Mouse (Mus musculus): ENCODE results near the gene Cep95. TPM values are rescaled to one million over a fixed set of nuclear protein-coding genes. Genes with fewer than 3 reads are reported as not detected.

Gene Cep95
- polyA plus RNA-seq, 1 experiment from 2014 or later: 11.5 TPM

- WGBS: 65% methylated on average over 6 of the region's 6 CpGs
- Histone ChIP-seq H3K4me3 (no peak overlapping the region), H3K27me3 (replicated peaks) (no peaks in the 10 kb centered on the region), H3K27ac (replicated peaks) (no peak overlapping the region), H3K4me2 (no peak overlapping the region), H3K9ac (no peak overlapping the region), H3K4me1 (0 out of 2 replicates have a peak, but pooled peaks cover 5% of the 10 kb centered on the region), H3K9me3 (no peaks in the 10 kb centered on the region), H3K36me3 (no peaks in the 10 kb centered on the region)
- ATAC-seq (ENCODE audit: extremely low read depth, insufficient number of reproducible peaks, low FRiP score, low TSS enrichment): no peak
These were observed 35.7 kb upstream of the Cep95 start for GRCm38 (mm10) chr11:106753314-106753713.

GRCm38 (mm10) chr11:106755583-106755982, 33.5 kb upstream of the Cep95 start:
- H3K9ac ChIP-seq: no peak overlapping the region
- no peak for ATAC-seq (ENCODE audit: extremely low read depth, insufficient number of reproducible peaks, low FRiP score, low TSS enrichment)
- no peaks in the 10 kb centered on the region for H3K27me3 ChIP-seq (replicated peaks)
- H3K36me3 ChIP-seq: no peaks in the 10 kb centered on the region
- H3K4me2 ChIP-seq: no peak overlapping the region
- H3K4me1 ChIP-seq: 0 out of 2 replicates have a peak, but pooled peaks cover 5% of the 10 kb centered on the region
- WGBS: 35% methylated on average over 5 of the region's 5 CpGs
- H3K9me3 ChIP-seq: no peaks in the 10 kb centered on the region
- H3K4me3 ChIP-seq: no peak overlapping the region
- no peak overlapping the region for H3K27ac ChIP-seq (replicated peaks)

- H3K4me3 ChIP-seq: no peak overlapping the region
- ATAC-seq (ENCODE audit: extremely low read depth, insufficient number of reproducible peaks, low FRiP score, low TSS enrichment): no peak
- no peaks in the 10 kb centered on the region for H3K27me3 ChIP-seq (replicated peaks)
- H3K4me2 ChIP-seq: no peak overlapping the region
- no peaks in the 10 kb centered on the region for H3K9me3 ChIP-seq
- H3K9ac ChIP-seq: no peak overlapping the region
- H3K4me1 ChIP-seq: peaks cover 36% of the 10 kb centered on the region
- WGBS: 82% methylated on average over 3 of the region's 3 CpGs
- no peak overlapping the region for H3K27ac ChIP-seq (replicated peaks)
- H3K36me3 ChIP-seq: no peaks in the 10 kb centered on the region
These were observed 30.0 kb upstream of the Cep95 start for GRCm38 (mm10) chr11:106759028-106759427.

- Histone ChIP-seq H3K4me1 (peaks cover 40% of the 10 kb centered on the region), H3K27me3 (replicated peaks) (no peaks in the 10 kb centered on the region), H3K4me3 (no peak overlapping the region), H3K27ac (replicated peaks) (no peak overlapping the region), H3K9me3 (no peaks in the 10 kb centered on the region), H3K36me3 (peaks cover 7% of the 10 kb centered on the region), H3K9ac (no peak overlapping the region), H3K4me2 (no peak overlapping the region)
- no peak for ATAC-seq (ENCODE audit: extremely low read depth, insufficient number of reproducible peaks, low FRiP score, low TSS enrichment)
- 91% methylated on average over 5 of the region's 5 CpGs for WGBS
These were observed 28.5 kb upstream of the Cep95 start for GRCm38 (mm10) chr11:106760511-106760910.

- Histone ChIP-seq H3K36me3 (peaks cover 24% of the 10 kb centered on the region), H3K27ac (replicated peaks) (peak overlapping the region; percentile 91), H3K4me1 (peaks cover 40% of the 10 kb centered on the region), H3K9ac (peak overlapping the region; percentile 60), H3K4me2 (no peak overlapping the region), H3K4me3 (no peak overlapping the region), H3K27me3 (replicated peaks) (no peaks in the 10 kb centered on the region), H3K9me3 (no peaks in the 10 kb centered on the region)
- WGBS: 3% methylated on average over 5 of the region's 5 CpGs
- ATAC-seq (ENCODE audit: extremely low read depth, insufficient number of reproducible peaks, low FRiP score, low TSS enrichment): peak; percentile 25; the same call in 1 of the 2 replicates
These were observed 26.8 kb upstream of the Cep95 start for GRCm38 (mm10) chr11:106762139-106762799.

GRCm38 (mm10) chr11:106762800-106763185, 26.3 kb upstream of the Cep95 start:
- H3K4me2 ChIP-seq: no peak overlapping the region
- H3K4me1 ChIP-seq: peaks cover 36% of the 10 kb centered on the region
- H3K36me3 ChIP-seq: peaks cover 29% of the 10 kb centered on the region
- H3K9ac ChIP-seq: peak overlapping the region; percentile 52
- WGBS: 52% methylated on average over 9 of the region's 9 CpGs
- peak; percentile 9; the same call in 1 of the 2 replicates for ATAC-seq (ENCODE audit: extremely low read depth, insufficient number of reproducible peaks, low FRiP score, low TSS enrichment)
- no peak overlapping the region for H3K4me3 ChIP-seq
- peak overlapping the region; percentile 91 for H3K27ac ChIP-seq (replicated peaks)
- no peaks in the 10 kb centered on the region for H3K27me3 ChIP-seq (replicated peaks)
- peaks cover 4% of the 10 kb centered on the region; the same call in 1 of the 2 replicates for H3K9me3 ChIP-seq

- H3K4me3 ChIP-seq: no peak overlapping the region
- no peak overlapping the region for H3K27ac ChIP-seq (replicated peaks)
- WGBS: 85% methylated on average over 4 of the region's 4 CpGs
- peaks cover 24% of the 10 kb centered on the region for H3K4me1 ChIP-seq
- peaks cover 67% of the 10 kb centered on the region for H3K36me3 ChIP-seq
- no peaks in the 10 kb centered on the region for H3K27me3 ChIP-seq (replicated peaks)
- no peak overlapping the region for H3K9ac ChIP-seq
- ATAC-seq (ENCODE audit: extremely low read depth, insufficient number of reproducible peaks, low FRiP score, low TSS enrichment): no peak
- H3K4me2 ChIP-seq: no peak overlapping the region
- H3K9me3 ChIP-seq: peaks cover 10% of the 10 kb centered on the region; the same call in 1 of the 2 replicates
These were observed 22.4 kb upstream of the Cep95 start for GRCm38 (mm10) chr11:106766611-106767162.

- Histone ChIP-seq H3K36me3 (peaks cover 75% of the 10 kb centered on the region), H3K9me3 (peaks cover 10% of the 10 kb centered on the region; the same call in 1 of the 2 replicates), H3K27me3 (replicated peaks) (no peaks in the 10 kb centered on the region), H3K4me1 (peaks cover 16% of the 10 kb centered on the region), H3K4me2 (no peak overlapping the region), H3K9ac (no peak overlapping the region), H3K27ac (replicated peaks) (no peak overlapping the region), H3K4me3 (no peak overlapping the region)
- WGBS: 91% methylated on average over 4 of the region's 4 CpGs
- ATAC-seq (ENCODE audit: extremely low read depth, insufficient number of reproducible peaks, low FRiP score, low TSS enrichment): no peak
These were observed 21.5 kb upstream of the Cep95 start for GRCm38 (mm10) chr11:106767516-106767915.

GRCm38 (mm10) chr11:106770195-106770974, 18.7 kb upstream of the Cep95 start:
- no peak for ATAC-seq (ENCODE audit: extremely low read depth, insufficient number of reproducible peaks, low FRiP score, low TSS enrichment)

GRCm38 (mm10) chr11:106773061-106773460, 16.0 kb upstream of the Cep95 start:
- peaks cover 4% of the 10 kb centered on the region; the same call in 1 of the 2 replicates for H3K9me3 ChIP-seq
- peaks cover 8% of the 10 kb centered on the region for H3K4me1 ChIP-seq
- H3K27me3 ChIP-seq (replicated peaks): no peaks in the 10 kb centered on the region
- no peak overlapping the region for H3K27ac ChIP-seq (replicated peaks)
- no peak overlapping the region for H3K9ac ChIP-seq
- no peak overlapping the region for H3K4me3 ChIP-seq
- ATAC-seq (ENCODE audit: extremely low read depth, insufficient number of reproducible peaks, low FRiP score, low TSS enrichment): no peak
- WGBS: 91% methylated on average over 9 of the region's 9 CpGs
- no peak overlapping the region for H3K4me2 ChIP-seq
- peaks cover 87% of the 10 kb centered on the region for H3K36me3 ChIP-seq

More at GRCm38 (mm10) chr11:106770195-106770974, 18.7 kb upstream of the Cep95 start:
- no peak overlapping the region for H3K4me3 ChIP-seq
- no peak overlapping the region for H3K4me2 ChIP-seq
- no peak overlapping the region for H3K27ac ChIP-seq (replicated peaks)
- no peak overlapping the region for H3K9ac ChIP-seq
- peaks cover 10% of the 10 kb centered on the region; the same call in 1 of the 2 replicates for H3K9me3 ChIP-seq
- H3K4me1 ChIP-seq: no peaks in the 10 kb centered on the region
- peaks cover 97% of the 10 kb centered on the region for H3K36me3 ChIP-seq
- 91% methylated on average over 9 of the region's 9 CpGs for WGBS
- no peaks in the 10 kb centered on the region for H3K27me3 ChIP-seq (replicated peaks)

- Histone ChIP-seq H3K4me2 (no peak overlapping the region), H3K36me3 (peaks cover 71% of the 10 kb centered on the region), H3K27ac (replicated peaks) (no peak overlapping the region), H3K9ac (no peak overlapping the region), H3K9me3 (no peaks in the 10 kb centered on the region), H3K4me3 (no peak overlapping the region), H3K27me3 (replicated peaks) (no peaks in the 10 kb centered on the region), H3K4me1 (peaks cover 21% of the 10 kb centered on the region)
- WGBS: 91% methylated on average over 4 of the region's 4 CpGs
- no peak for ATAC-seq (ENCODE audit: extremely low read depth, insufficient number of reproducible peaks, low FRiP score, low TSS enrichment)
These were observed 12.1 kb upstream of the Cep95 start for GRCm38 (mm10) chr11:106776960-106777359.

All from heart, embryonic 13.5 days (tissue).